Mouse (Mus musculus): ENCODE measurements at regions not wholly inside any gene's neighbourhood (a gene's known extent, or its start where the extent isn't known, plus 50 kb on each side); places are given as distances from the start of the nearest gene placed in this dataset.

DNA sequence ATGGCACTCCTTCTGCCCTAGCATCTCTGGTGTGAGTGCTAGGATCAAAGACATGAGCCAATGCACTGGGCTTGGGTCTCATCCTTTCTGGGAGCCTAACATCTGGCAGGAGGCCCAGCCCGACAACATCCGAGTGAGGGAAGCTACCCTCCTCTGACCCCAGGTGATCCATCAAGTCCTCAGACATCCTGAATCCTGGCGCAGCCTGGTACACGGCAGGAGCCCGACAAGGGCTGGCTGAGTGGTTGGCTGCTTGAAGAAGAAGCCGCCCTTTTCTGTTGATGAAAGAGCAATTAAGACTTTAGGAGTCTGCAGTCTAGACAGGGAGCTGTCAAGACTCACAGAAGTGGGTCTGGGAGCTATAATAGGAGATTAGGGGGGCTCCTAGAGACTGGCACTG is 342.1 kb downstream of the Rps24 start:
- no peak for DNase-seq (ENCODE audit: low spot score)

DNA sequence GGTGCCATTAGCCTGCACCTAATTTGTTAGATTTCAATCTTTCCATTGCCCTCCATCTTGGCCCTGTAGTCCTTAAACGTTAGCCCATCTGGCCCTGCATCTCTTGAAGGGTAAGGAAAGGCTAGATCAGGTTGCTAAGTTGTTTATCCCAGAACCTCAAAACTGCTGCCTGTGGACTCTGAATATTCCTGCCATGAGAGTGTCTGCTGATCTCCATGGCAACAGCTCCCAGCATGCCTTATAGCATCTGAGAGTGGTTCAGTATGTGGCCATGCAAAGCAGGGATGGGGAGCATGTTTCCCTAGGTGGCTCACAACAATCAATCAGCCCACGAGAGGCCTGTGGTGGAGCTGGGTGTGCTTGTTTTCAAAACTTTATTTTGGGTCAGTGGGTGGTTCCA is 346.3 kb downstream of the Rps24 start:
- DNase-seq (ENCODE audit: low spot score): no peak

DNA sequence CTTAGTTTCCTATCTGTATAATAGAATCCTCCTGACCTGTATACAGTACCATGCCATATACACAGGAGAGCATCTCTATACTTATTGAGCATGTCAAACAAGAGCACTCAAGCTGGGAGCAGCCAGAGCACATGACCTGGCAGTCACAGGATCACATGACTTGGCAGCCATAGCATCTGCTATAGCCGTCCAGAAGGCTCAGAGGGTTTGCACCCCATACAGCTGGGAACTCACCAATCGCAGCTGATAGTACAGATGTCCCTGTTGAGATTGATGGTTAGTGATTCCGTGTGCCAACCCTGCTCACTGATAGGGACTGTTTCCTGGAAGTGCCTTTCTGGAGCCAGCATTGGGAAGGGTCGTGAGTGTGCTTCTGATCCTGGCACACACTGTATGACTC is 351.3 kb downstream of the Rps24 start:
- no peak for DNase-seq (ENCODE audit: low spot score)

DNA sequence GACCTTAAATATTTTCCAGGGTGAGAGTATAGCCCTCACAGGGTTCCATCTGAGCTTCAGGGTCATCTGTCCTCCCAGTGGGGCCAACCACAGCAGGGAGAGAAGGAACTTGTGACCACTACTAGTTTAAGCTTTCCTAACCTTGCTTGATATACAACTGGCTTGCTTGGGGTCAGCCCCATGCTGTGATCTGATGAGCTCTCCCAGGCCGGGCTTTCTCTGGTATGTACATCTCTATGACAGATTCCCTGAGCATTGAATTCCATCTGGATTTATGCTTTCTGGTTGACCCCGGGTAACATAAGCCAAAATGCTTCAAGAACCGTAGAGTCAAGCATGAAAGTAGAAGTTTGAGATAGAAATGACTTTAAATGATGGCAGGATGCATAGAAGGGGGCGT is 352.1 kb downstream of the Rps24 start:
- no peak for DNase-seq (ENCODE audit: low spot score)

DNA sequence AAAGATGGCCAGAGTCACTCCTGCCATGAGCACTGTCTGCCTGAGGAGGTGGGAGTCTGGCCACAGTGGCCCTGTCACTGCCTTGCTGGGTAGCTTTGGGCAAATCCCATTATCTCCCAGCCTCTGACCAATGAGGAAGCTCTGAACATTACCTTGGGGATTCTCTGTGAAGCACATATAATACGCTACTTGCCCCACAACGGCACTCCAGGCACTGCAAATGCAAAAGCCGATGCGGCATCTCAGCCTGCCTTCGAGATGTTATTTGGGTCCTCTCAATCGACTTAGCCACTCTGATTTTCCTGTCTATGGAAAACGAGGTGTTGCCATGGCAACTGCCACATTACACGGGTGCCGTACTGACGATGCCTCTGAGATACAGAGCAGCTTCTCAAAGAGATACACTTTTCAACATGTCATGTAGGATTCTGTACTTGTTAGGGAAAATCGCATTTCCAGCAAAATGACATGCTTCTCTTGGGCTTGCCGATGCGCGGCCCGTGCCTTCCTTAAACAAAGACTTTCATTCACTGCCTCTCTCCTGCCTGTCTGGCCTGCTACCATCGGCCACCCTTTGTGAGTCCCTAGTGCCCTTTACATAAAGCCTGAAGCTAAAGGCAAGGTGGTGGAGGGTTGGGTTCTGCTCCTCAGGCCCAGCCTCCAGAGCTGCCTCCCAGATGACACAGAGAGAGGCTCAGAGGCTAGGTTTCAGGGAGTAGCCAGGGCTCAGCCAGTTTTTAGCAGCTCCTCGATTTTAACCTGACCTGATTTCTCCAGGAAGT is 355.0 kb downstream of the Rps24 start:
- DNase-seq (ENCODE audit: low spot score): no peak

DNA sequence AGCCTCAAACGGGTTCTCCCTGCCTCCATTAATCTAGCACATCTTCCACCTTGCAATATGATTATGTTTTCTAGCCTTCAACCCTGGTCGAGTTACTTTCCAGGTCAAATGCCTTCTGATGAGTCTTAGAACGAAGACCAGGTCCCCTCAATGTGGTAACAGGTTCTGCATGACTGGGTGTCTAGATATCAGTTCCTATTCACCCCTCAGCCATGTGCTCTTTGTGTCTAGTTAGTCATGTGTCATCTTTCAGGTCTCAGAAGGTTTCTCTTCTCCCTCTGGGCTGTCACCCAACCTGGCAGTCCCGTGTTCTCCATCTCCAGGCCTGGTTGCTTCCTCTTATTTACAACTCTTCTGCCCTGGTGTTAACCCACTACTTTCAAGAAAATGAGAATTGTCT is 356.7 kb downstream of the Rps24 start:
- no peak for DNase-seq (ENCODE audit: low spot score)

- DNase-seq (ENCODE audit: low spot score): no peak
Observed at GRCm38 (mm10) chr14:24850491-24850890, 363.6 kb downstream of the Rps24 start.

DNA sequence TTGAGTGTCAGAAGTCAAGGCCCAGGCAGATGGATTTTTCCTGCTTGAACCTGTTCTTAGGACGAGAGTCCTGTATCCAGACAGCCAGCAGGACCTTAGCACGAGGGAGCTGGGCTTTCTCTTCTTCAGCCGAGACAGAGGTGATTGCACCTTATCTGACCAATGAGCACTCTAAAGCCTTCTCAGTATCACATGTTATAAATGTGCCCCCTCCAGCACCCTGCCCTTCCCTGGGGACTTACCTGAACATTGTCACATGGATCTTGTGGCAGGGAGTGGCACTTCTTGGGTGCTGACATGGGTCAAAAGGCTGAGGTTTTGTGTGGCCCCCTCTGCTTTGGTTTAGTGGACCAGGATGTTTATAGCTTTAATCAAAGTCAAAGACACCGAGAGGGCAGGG is 367.5 kb downstream of the Rps24 start:
- no peak for DNase-seq (ENCODE audit: low spot score)

- DNase-seq (ENCODE audit: low spot score): no peak
Observed at GRCm38 (mm10) chr14:24862171-24862570, 375.2 kb downstream of the Rps24 start.

- DNase-seq (ENCODE audit: low spot score): no peak
Observed at GRCm38 (mm10) chr14:24862661-24863060, 375.7 kb downstream of the Rps24 start.

GRCm38 (mm10) chr14:24863116-24863515 is 376.2 kb downstream of the Rps24 start:
- no peak for DNase-seq (ENCODE audit: low spot score)

- no peak for DNase-seq (ENCODE audit: low spot score)
Observed at GRCm38 (mm10) chr14:24865579-24866230, 378.8 kb downstream of the Rps24 start.

GRCm38 (mm10) chr14:24867816-24868215 is 380.9 kb downstream of the Rps24 start:
- no peak for DNase-seq (ENCODE audit: low spot score)

GRCm38 (mm10) chr14:24868756-24869155 is 381.8 kb downstream of the Rps24 start:
- DNase-seq (ENCODE audit: low spot score): no peak

GRCm38 (mm10) chr14:24870246-24870645 is 383.3 kb downstream of the Rps24 start:
- no peak for DNase-seq (ENCODE audit: low spot score)

DNA sequence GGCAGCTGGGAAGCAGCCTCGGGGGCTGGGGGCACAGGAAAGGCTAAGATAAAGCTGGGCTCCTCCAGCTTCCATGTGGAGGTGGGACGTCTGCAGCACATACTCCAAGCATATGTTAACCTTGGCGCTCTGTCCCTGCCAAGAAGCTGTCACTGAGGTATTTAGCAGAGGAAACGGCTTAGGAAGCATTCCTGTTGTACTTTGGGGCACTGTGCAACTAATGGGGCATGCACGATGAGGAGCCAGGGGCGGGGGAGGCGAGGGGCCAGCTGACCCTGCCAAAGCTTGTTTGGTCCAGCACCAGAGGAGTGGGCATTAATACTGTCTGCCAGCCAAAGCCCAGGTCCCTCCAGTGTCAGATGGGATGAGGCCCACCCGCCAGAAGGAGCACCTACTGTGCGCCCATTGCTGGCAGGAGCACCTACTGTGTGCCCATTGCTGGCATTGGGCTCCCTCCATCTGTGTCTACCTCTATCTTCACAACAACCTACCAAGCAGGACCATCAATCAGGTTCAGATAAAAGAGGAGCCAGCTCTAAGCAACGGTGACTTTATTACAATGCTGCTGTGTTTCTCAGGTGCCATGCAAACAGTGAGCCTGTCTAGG is 384.6 kb downstream of the Rps24 start:
- DNase-seq (ENCODE audit: low spot score): no peak

DNA sequence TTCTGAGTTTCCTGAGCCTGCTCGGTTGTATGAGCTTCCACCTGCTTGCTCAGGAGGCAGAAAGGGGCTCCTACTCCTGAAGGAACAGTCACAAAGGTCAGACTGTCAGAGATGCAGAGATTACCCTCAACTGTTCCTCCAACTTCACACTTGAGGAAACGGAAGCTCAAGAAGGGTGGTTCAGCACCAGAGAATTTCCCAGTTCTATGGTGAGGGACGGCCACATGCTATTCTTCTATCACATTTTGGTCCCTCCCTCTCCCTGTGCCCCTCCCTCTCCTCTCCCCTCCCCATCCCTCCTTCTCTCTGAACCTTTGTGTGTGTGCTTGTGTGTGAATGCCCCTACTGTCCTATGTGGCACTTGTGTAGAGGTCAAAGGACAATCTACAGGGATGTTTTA is 386.0 kb downstream of the Rps24 start:
- no peak for DNase-seq (ENCODE audit: low spot score)

- DNase-seq (ENCODE audit: low spot score): no peak
Observed at GRCm38 (mm10) chr14:24873406-24873805, 386.5 kb downstream of the Rps24 start.

DNA sequence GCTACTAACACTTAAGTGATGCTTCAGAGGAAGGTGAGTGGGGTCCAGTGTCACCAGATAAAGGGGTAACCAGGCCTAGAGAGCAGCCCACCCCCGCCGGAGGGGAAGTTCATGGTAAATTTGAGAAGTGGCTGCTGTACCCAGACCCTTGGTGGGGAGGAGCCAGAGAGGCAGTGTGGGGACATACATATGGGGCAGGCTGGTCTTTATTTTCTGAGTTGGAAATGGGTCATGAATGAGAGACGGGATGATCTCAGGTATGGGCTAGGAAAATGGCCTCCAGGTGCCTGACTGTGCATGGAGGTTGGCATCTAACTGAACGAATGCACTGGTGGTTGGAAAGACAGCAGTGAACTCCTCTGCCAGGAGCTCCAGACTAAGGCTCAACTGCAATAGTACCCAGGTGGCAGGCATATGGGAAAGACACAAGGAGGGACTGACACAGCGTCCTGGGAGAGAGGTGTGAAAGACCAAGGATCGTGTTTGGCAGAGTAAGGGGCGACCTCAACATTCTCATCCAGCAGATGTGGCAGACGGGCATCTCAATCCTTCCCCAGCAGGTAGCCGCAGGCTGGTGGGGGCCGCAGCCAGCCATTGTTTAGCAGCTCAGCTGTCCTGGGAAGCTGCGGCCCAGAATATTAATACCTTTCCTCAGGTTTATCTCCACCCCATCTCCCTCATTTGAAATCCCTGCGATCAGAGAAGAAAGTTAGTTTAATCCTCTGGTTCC is 387.7 kb downstream of the Rps24 start:
- no peak for DNase-seq (ENCODE audit: low spot score)

GRCm38 (mm10) chr14:24875156-24875545 is 388.2 kb downstream of the Rps24 start:
- DNase-seq (ENCODE audit: low spot score): no peak

- no peak for DNase-seq (ENCODE audit: low spot score)
Observed at GRCm38 (mm10) chr14:24875934-24876333, 389.0 kb downstream of the Rps24 start.

DNA sequence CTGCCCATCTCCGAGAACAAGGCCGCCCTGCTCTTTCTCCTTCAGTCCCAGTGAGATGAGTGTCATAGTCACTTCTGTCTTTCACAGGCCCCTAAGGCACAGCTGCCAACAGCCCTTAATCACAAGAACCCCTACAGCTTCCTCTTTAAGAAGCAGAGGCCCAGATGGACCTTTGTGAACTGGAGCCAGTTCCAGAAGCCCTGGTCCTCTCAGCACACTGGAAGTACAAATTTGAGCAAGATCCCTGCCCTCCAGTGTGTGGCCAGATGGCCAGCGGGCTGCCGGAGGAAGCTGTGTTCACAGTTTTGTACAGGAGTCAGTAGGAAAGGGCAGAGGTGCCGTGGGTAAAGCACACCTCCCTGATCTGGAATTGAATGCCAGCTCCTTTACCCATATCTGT is 389.6 kb downstream of the Rps24 start:
- DNase-seq (ENCODE audit: low spot score): no peak

DNA sequence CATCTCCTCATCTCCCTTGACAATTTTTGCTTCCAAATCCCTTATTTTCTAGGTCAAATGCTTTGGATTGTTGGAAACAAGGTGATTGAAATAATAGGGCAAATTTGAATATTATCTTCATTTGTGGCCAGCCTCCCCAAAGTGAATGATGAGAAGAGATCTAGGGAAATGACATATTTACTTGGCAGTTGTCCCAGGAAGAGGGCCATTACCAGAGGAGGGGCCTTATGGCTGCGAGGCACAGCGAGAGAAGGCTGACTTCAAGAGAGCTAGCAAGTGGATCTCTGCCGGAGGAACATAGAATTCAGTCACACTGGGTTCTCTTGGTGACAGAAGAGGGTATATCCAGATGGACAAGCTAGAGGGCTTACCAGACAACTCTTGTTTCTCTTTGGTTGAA is 390.9 kb downstream of the Rps24 start:
- no peak for DNase-seq (ENCODE audit: low spot score)

All from c-Kit-positive CD71-positive TER-119-positive erythroid progenitor cells, embryonic 14.5 days (primary cell).